Mouse (Mus musculus) WW6 (cell line): ENCODE measurements around the gene Ccdc59.

ENCODE experiments used
- DNase-seq: peaks from one replicate; pipeline ENCODE4 v3.0.0-alpha.2; 2013; ENCODE audit warnings: low read depth, low spot score

Ccdc59 gene

GRCm38 (mm10) chr10:105840928-105841888, at the start of gene Ccdc59, which contains the start of gene Mettl25:
Gene Ccdc59, plus strand, starts transcription at chr10:105841067.
Gene Mettl25, minus strand, starts transcription at chr10:105841380.
- peak; percentile 84 for DNase-seq

DNA sequence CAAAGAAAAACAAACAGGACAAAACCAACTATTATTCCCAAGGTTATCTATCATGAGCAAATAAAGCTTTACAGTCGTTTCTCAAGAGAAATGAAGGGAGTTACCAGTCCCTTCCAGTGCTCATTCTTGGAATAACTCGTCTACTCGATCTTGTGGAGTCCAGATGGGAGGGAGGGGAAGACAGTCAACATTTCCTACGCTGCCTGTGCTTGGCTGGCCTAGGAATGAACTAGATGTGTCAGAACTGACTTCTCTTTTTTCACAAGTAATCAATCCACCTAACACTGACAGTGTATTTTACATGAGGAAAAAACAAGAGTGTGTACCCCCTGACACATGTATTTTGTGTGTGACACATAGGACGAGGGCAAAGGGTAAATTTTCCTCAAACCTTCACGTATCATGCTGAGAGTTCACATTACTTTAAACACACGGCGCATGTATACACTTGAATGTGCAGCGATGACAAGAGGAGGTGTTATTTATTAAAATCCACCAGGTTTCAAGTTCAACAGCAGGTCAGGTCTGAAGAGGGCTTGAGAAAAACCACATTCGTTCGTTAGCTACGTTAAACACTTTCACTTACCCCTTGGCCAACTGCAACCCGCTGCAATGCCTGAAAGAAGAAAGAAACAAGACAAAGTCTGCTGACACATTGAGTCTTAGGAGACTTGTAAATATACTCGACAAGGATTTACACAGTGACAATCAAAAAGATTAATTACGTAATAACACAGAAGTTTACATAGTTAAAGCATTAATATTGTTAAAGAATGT, 46.9 kb upstream of the Ccdc59 start:
- DNase-seq = no peak

- no peak for DNase-seq
Observed at GRCm38 (mm10) chr10:105797250-105797924, 43.5 kb upstream of the Ccdc59 start.

DNA sequence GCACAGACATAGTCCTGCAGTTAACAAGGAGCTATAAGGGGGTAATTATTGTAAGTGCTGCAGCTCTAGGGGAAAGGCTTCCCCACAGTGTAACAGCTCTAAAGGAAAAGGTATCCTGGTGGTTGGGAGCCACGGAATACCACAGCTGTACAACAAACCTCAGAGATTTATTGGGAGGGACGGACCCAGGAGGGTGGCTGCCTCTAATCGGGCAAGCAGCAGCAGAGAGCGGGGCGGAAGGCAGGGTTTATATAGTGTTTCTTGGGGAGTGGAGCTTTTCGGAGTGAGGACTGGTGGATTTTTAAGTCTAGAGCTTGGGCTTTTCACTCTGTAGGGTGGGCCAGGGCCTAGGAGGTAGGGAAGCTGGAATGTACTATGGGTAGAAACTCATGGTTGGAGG, 39.7 kb upstream of the Ccdc59 start:
- DNase-seq = no peak

DNA sequence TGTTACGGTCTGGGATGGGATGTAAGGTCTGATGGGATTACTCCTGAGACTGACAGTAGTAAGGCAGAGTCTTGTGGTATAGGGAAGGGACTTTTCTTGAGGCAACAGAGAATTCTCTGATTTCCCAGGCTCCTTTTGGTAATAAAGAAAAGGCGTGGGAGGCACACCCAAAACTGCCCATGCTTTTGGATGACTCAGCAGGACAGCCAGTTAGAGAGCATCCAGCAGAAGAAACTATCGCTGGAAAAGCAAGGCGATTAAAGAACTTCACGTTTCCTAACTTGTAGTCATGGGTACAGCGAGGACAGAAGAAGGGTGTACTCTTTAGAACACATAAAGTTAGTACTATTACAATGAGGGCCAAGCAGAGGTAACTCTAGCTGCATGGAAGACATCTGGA, 38.7 kb upstream of the Ccdc59 start:
- DNase-seq = no peak

DNA sequence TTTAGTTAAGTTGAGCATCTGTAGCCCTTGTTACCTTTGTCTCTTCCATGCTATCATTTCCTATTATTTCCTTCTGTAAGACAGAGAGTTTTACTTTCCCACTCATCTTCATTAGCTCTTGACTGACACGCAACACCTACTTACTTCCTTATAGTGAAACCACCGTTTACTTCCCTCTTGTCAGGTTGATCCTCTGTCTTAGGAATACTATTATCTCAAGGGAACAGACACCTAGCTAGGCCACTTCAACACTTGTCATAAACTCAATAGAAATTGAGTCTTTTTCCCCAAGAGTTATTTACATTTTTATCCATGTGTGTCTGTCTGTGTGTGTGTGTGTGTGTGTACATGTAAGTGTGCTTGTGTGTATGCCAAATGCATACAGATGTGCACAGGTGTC, 37.4 kb upstream of the Ccdc59 start:
- DNase-seq = no peak

GRCm38 (mm10) chr10:105806259-105807010, 34.4 kb upstream of the Ccdc59 start:
- no peak for DNase-seq

- DNase-seq = no peak
Observed at GRCm38 (mm10) chr10:105834627-105835228, 6.1 kb upstream of the Ccdc59 start.

DNA sequence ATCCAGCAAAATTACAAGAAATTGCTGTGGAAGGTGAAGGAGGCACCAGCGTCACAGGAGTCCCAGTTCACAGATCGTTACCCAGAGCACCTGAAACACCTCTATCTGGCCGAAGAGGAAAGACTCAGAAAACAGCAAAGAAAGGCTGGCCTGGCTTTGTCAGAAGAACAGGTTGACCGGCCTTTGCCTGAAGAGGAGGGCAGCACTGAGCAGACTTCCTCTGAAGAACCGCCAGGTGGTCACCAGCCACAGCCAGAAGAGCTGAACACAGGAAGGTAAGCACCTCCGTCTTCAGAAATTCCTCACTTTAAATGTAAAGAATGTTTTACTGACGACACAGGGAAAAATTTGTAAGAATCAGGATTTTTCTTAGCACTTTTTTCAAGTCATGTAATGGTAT, 1.7 kb downstream of the Ccdc59 start:
- no peak for DNase-seq

- DNase-seq = no peak
Observed at GRCm38 (mm10) chr10:105850286-105850685, 9.4 kb downstream of the Ccdc59 start.

DNA sequence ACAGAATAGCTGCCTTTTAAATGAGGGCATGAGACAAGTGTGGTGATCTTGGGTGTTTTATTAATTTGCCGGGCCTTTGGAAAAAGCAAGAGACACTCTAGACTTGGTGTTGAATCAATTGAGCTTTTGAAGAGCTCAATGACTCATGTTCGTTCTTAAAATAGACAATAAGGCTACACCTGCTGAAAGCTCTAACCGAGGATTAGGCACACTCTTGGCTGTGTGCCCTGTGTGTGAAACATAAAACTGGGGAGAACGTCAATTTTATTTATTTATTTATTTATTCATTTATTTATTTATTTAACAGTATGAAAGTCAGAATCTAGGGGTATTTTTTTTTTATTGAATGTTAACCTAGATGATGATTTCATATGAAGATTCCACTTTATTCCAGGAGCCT, 10.3 kb downstream of the Ccdc59 start:
- no peak for DNase-seq

DNA sequence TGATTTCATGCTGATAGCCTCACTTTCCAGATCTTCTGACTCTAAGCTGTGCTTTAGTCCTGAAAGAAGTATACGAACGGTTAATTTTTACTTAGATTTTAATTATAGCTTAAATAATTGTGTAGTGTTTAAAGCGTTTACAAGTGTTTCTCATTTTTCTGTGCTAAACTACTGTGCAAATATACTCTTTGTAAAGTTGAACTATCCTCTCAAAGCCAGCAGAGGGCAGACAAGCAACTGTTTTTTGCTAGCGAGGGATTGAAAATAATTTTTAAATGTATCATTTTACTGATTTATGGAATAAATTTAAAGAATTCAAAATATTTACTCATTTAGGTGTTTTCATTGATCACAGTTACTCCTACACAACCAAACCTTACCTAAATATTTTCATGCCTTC, 26.4 kb downstream of the Ccdc59 start:
- no peak for DNase-seq
